Mouse (Mus musculus) midbrain, embryonic 12.5 days (tissue): Measurements from ENCODE around the gene Fam189a1. TPM values are rescaled to one million over a fixed set of nuclear protein-coding genes. Genes with fewer than 3 reads are reported as not detected.

Source experiments
- ATAC-seq: fragments of 200-750 bp; cut with Nextera tagmentation; 2 replicates; pipeline ENCODE4 v1.8.0; 2017; ENCODE audit warnings: low read depth, moderate TSS enrichment, moderate library complexity; ENCODE audit not compliant: low FRiP score
- H3K27ac ChIP-seq: fragments of 300-500 bp; sonication (generic); replicated peaks from 2 replicates; pipeline ENCODE4 v1.5.1; 2016; ENCODE audit warnings: mild to moderate bottlenecking
- H3K27me3 ChIP-seq: fragments of 300-500 bp; sonication (generic); 2 replicates; pipeline ENCODE4 v1.6.1; 2016; ENCODE audit warnings: mild to moderate bottlenecking
- H3K36me3 ChIP-seq: fragments of 300-500 bp; sonication (generic); 2 replicates; pipeline ENCODE4 v1.6.1; 2016
- H3K4me1 ChIP-seq: fragments of 300-500 bp; sonication (generic); 2 replicates; pipeline ENCODE4 v1.6.1; 2016
- H3K4me2 ChIP-seq: fragments of 300-500 bp; sonication (generic); replicated peaks from 2 replicates; pipeline ENCODE4 v1.6.1; 2016; ENCODE audit warnings: mild to moderate bottlenecking, moderate library complexity
- H3K4me3 ChIP-seq: fragments of 300-500 bp; sonication (generic); 2 replicates; pipeline ENCODE4 v1.5.1; 2016; ENCODE audit warnings: mild to moderate bottlenecking
- H3K9ac ChIP-seq: fragments of 300-500 bp; sonication (generic); replicated peaks from 2 replicates; pipeline ENCODE4 v1.6.1; 2016; ENCODE audit warnings: mild to moderate bottlenecking, moderate library complexity
- H3K9me3 ChIP-seq: fragments of 300-500 bp; sonication (generic); 2 replicates; pipeline ENCODE4 v1.6.1; 2016; ENCODE audit warnings: mild to moderate bottlenecking
- WGBS: fragments of 180-500 bp; shearing (Covaris S2); methylation state at CpG from one replicate; pipeline ENCODE4 v1.1.7; 2016; 5-methylcytosine and 5-hydroxymethylcytosine counted together
- polyA plus RNA-seq: library from polyadenylated mRNA; unstranded; fragments of >200 nt; fragmentation: Nextera tagmentation; extraction: Ambion mirVana; gene quantifications from 2 replicates; pipeline ENCODE4 v1.2.1, GENCODE M21; 2016

The Fam189a1 gene
- 4.4 and 5.1 TPM in 2 replicates for polyA plus RNA-seq

- Histone ChIP-seq H3K27ac (peak within 1 kb of the TSS; percentile 84), H3K9me3 (no peaks in the 10 kb centered on the region), H3K36me3 (no peaks in the 10 kb centered on the region), H3K4me1 (peaks cover 17% of the 10 kb centered on the region; the same call in 1 of the 2 replicates), H3K4me2 (peak within 1 kb of the TSS; percentile 97), H3K27me3 (peaks cover 48% of the 10 kb centered on the region), H3K4me3 (peak within 1 kb of the TSS; percentile 69), H3K9ac (peak within 1 kb of the TSS; percentile 72)
- WGBS: 0% methylated on average over 36 of the region's 50 CpGs
- ATAC-seq: peak; percentile 75; the same call in 1 of the 2 replicates
Measured at GRCm38 (mm10) chr7:65156514-65156911, at the start of gene Fam189a1. TSS of gene Fam189a1 (minus strand) at chr7:65156570.

- WGBS: 92% methylated on average over 6 of the region's 6 CpGs
- Histone ChIP-seq H3K4me1 (no peaks in the 10 kb centered on the region), H3K36me3 (no peaks in the 10 kb centered on the region), H3K27me3 (no peaks in the 10 kb centered on the region), H3K4me3 (no peak overlapping the region), H3K9ac (no peak overlapping the region), H3K27ac (no peak overlapping the region), H3K9me3 (no peaks in the 10 kb centered on the region), H3K4me2 (no peak overlapping the region)
- ATAC-seq: no peak
Measured at GRCm38 (mm10) chr7:65206021-65206420, 49.7 kb upstream of the Fam189a1 start.

- Histone ChIP-seq H3K27ac (no peak overlapping the region), H3K4me3 (no peak overlapping the region), H3K27me3 (no peaks in the 10 kb centered on the region), H3K4me2 (no peak overlapping the region), H3K9me3 (0 out of 2 replicates have a peak, but pooled peaks cover 4% of the 10 kb centered on the region), H3K9ac (no peak overlapping the region), H3K36me3 (no peaks in the 10 kb centered on the region), H3K4me1 (no peaks in the 10 kb centered on the region)
- peak; percentile 71; the same call in 1 of the 2 replicates for ATAC-seq
- WGBS: 68% methylated on average over 10 of the region's 10 CpGs
Measured at GRCm38 (mm10) chr7:65202719-65203118, 46.3 kb upstream of the Fam189a1 start.

- ATAC-seq: no peak
Measured at GRCm38 (mm10) chr7:65180694-65181093, 24.3 kb upstream of the Fam189a1 start.

GRCm38 (mm10) chr7:65170762-65171161, 14.4 kb upstream of the Fam189a1 start:
- WGBS: 90% methylated on average over 4 of the region's 4 CpGs
- H3K4me3 ChIP-seq: no peak overlapping the region
- no peaks in the 10 kb centered on the region for H3K9me3 ChIP-seq
- no peak overlapping the region for H3K27ac ChIP-seq
- H3K36me3 ChIP-seq: no peaks in the 10 kb centered on the region
- H3K9ac ChIP-seq: no peak overlapping the region
- H3K27me3 ChIP-seq: no peaks in the 10 kb centered on the region
- no peak overlapping the region for H3K4me2 ChIP-seq
- no peaks in the 10 kb centered on the region for H3K4me1 ChIP-seq
- no peak for ATAC-seq

More at GRCm38 (mm10) chr7:65180694-65181093, 24.3 kb upstream of the Fam189a1 start:
- Histone ChIP-seq H3K27me3 (no peaks in the 10 kb centered on the region), H3K4me1 (0 out of 2 replicates have a peak, but pooled peaks cover 3% of the 10 kb centered on the region), H3K4me3 (no peak overlapping the region), H3K9me3 (no peaks in the 10 kb centered on the region), H3K9ac (no peak overlapping the region), H3K36me3 (no peaks in the 10 kb centered on the region), H3K4me2 (no peak overlapping the region), H3K27ac (no peak overlapping the region)
- WGBS: 49% methylated on average over 5 of the region's 5 CpGs

- H3K4me1 ChIP-seq: peaks cover 17% of the 10 kb centered on the region; the same call in 1 of the 2 replicates
- H3K9me3 ChIP-seq: no peaks in the 10 kb centered on the region
- H3K27me3 ChIP-seq: peaks cover 48% of the 10 kb centered on the region
- peak overlapping the region; percentile 72 for H3K27ac ChIP-seq
- H3K4me3 ChIP-seq: peak overlapping the region; percentile 69
- WGBS: 4% methylated on average over 16 of the region's 16 CpGs
- peak overlapping the region; percentile 72; the same call in 1 of the 2 replicates for H3K9ac ChIP-seq
- ATAC-seq: no peak
- peak overlapping the region; percentile 97 for H3K4me2 ChIP-seq
- H3K36me3 ChIP-seq: no peaks in the 10 kb centered on the region
Measured at GRCm38 (mm10) chr7:65157031-65158025, 958 bp upstream of the Fam189a1 start.

GRCm38 (mm10) chr7:65155628-65156513, 499 bp downstream of the Fam189a1 start:
- peak overlapping the region; percentile 84 for H3K27ac ChIP-seq
- peaks cover 48% of the 10 kb centered on the region for H3K27me3 ChIP-seq
- ATAC-seq: peak; percentile 88
- WGBS: under 1% methylated on average over 100 of the region's 122 CpGs
- H3K4me2 ChIP-seq: peak overlapping the region; percentile 97
- H3K36me3 ChIP-seq: no peaks in the 10 kb centered on the region
- H3K9me3 ChIP-seq: no peaks in the 10 kb centered on the region
- peak overlapping the region; percentile 72 for H3K9ac ChIP-seq
- H3K4me1 ChIP-seq: peaks cover 17% of the 10 kb centered on the region; the same call in 1 of the 2 replicates
- H3K4me3 ChIP-seq: peak overlapping the region; percentile 69

GRCm38 (mm10) chr7:65154576-65154975, 1.8 kb downstream of the Fam189a1 start:
- H3K4me1 ChIP-seq: peaks cover 17% of the 10 kb centered on the region; the same call in 1 of the 2 replicates
- ATAC-seq: no peak
- WGBS: 7% methylated on average over 7 of the region's 7 CpGs
- H3K36me3 ChIP-seq: no peaks in the 10 kb centered on the region
- peak overlapping the region; percentile 33 for H3K4me2 ChIP-seq
- H3K27ac ChIP-seq: no peak overlapping the region
- peak overlapping the region; percentile 6; the same call in 1 of the 2 replicates for H3K4me3 ChIP-seq
- no peak overlapping the region for H3K9ac ChIP-seq
- no peaks in the 10 kb centered on the region for H3K9me3 ChIP-seq
- H3K27me3 ChIP-seq: peaks cover 48% of the 10 kb centered on the region

- Histone ChIP-seq H3K9me3 (no peaks in the 10 kb centered on the region), H3K9ac (no peak overlapping the region), H3K36me3 (no peaks in the 10 kb centered on the region), H3K4me1 (peaks cover 17% of the 10 kb centered on the region; the same call in 1 of the 2 replicates), H3K27ac (no peak overlapping the region), H3K4me3 (no peak overlapping the region), H3K27me3 (peaks cover 47% of the 10 kb centered on the region), H3K4me2 (no peak overlapping the region)
- no peak for ATAC-seq
- WGBS: 82% methylated on average over 7 of the region's 7 CpGs
Measured at GRCm38 (mm10) chr7:65153846-65154245, 2.5 kb downstream of the Fam189a1 start.

GRCm38 (mm10) chr7:65151526-65151925, 4.8 kb downstream of the Fam189a1 start:
- WGBS: 90% methylated on average over 7 of the region's 7 CpGs
- Histone ChIP-seq H3K9ac (no peak overlapping the region), H3K27ac (no peak overlapping the region), H3K4me2 (no peak overlapping the region), H3K27me3 (peaks cover 25% of the 10 kb centered on the region), H3K9me3 (no peaks in the 10 kb centered on the region), H3K4me1 (0 out of 2 replicates have a peak, but pooled peaks cover 3% of the 10 kb centered on the region), H3K4me3 (no peak overlapping the region), H3K36me3 (no peaks in the 10 kb centered on the region)
- ATAC-seq: no peak

- Histone ChIP-seq H3K4me1 (peaks cover 4% of the 10 kb centered on the region; the same call in 1 of the 2 replicates), H3K36me3 (no peaks in the 10 kb centered on the region), H3K4me2 (no peak overlapping the region), H3K27me3 (peaks cover 10% of the 10 kb centered on the region), H3K9me3 (no peaks in the 10 kb centered on the region), H3K27ac (no peak overlapping the region), H3K9ac (no peak overlapping the region), H3K4me3 (no peak overlapping the region)
- WGBS: 92% methylated on average over 9 of the region's 9 CpGs
- no peak for ATAC-seq
Measured at GRCm38 (mm10) chr7:65149040-65149439, 7.3 kb downstream of the Fam189a1 start.
